Mouse (Mus musculus): Measurements from ENCODE around the gene BC067074.

DNA sequence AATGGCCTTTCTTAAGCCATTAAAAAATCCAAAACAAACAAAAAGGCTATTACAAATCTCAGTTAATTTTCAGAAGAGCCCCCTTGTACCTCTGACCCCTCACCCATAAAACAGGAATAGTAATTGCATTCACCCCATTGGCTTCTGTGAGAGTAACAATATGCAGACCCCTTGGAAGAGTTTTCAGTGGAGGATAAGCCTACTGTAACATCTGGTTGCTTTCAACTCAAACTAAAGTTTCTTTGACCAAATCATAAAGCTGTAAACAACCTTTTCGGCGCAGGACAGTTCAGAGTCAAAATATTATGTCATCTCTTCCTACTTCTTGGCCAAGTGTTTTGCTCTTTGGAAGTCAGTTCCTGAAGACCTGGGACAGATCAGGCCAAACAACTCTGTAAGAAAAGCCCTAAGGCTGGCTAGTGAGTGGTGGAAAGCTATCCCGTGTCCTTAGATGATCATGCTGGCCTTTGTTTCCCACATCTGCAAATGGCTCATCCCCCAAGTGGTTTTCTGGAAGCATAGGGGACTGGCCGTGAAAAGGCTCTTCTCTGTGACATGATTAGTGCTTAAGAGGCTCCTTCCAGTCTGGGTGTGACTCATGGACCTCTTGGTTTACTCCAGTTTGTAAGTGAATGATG is 108.5 kb downstream of the BC067074 start:
- no peak for TF ChIP-seq CTCF (IDR thresholded peaks at IDR 0.05; ENCODE audit: borderline replicate concordance, control insufficient read depth, extremely low read depth, insufficient read depth, low read length, poor library complexity)
- no peak for TF ChIP-seq POLR2A (IDR thresholded peaks at IDR 0.05; ENCODE audit: control insufficient read depth, extremely low read depth, insufficient read depth, low read length, poor library complexity)
